Mouse (Mus musculus) lung, postnatal 0 days (tissue): Measurements from ENCODE around the gene Cnn2. TPM values are rescaled to one million over a fixed set of nuclear protein-coding genes. Genes with fewer than 3 reads are reported as not detected.

ENCODE experiments used
- ATAC-seq: fragments of 200-750 bp; cut with Nextera tagmentation; 2 replicates; pipeline ENCODE4 v1.8.0; 2017; ENCODE audit warnings: moderate library complexity
- DNase-seq: peaks from one replicate; pipeline ENCODE4 v3.0.0-alpha.2; 2016; ENCODE audit warnings: low spot score
- H3K27ac ChIP-seq: fragments of 300-500 bp; sonication (generic); 2 replicates; pipeline ENCODE4 v1.5.1; 2014; ENCODE audit warnings: antibody characterized with exemption, mild to moderate bottlenecking, low read length, mixed read lengths
- H3K27me3 ChIP-seq: fragments of 300-500 bp; sonication (generic); replicated peaks from 2 replicates; pipeline ENCODE4 v1.6.1; 2014; ENCODE audit warnings: low read length, mixed read lengths; ENCODE audit not compliant: insufficient read depth
- H3K36me3 ChIP-seq: fragments of 300-500 bp; sonication (generic); 2 replicates; pipeline ENCODE4 v1.6.1; 2014; ENCODE audit warnings: low read length, mixed read lengths; ENCODE audit not compliant: insufficient read depth
- H3K4me1 ChIP-seq: fragments of 300-500 bp; sonication (generic); 2 replicates; pipeline ENCODE4 v1.6.1; 2014; ENCODE audit warnings: antibody characterized with exemption, low read depth, low read length, mixed read lengths; ENCODE audit not compliant: insufficient read depth
- H3K4me2 ChIP-seq: fragments of 300-500 bp; sonication (generic); replicated peaks from 2 replicates; pipeline ENCODE4 v1.6.1; 2014; ENCODE audit warnings: low read depth, mild to moderate bottlenecking, low read length, moderate library complexity, mixed read lengths
- H3K4me3 ChIP-seq: fragments of 300-500 bp; sonication (generic); 2 replicates; pipeline ENCODE4 v1.5.1; 2014; ENCODE audit warnings: low read depth, low read length
- H3K9ac ChIP-seq: fragments of 300-500 bp; sonication (generic); replicated peaks from 2 replicates; pipeline ENCODE4 v1.6.1; 2014; ENCODE audit warnings: low read depth, mild to moderate bottlenecking
- H3K9me3 ChIP-seq: fragments of 300-500 bp; sonication (generic); 2 replicates; pipeline ENCODE4 v1.6.1; 2016; ENCODE audit warnings: low read length, mixed read lengths
- CTCF ChIP-seq: IDR thresholded peaks from 2 replicates; pipeline ENCODE4 v1.5.1; 2016; ENCODE audit warnings: antibody characterized with exemption, mild to moderate bottlenecking
- EP300 ChIP-seq: IDR thresholded peaks from 2 replicates; pipeline ENCODE4 v1.6.1; 2016; ENCODE audit warnings: antibody characterized with exemption, mild to moderate bottlenecking, control low read depth
- WGBS: fragments of 180-500 bp; shearing (Covaris S2); extraction: QIAGEN DNeasy Blood & Tissue Kit; methylation state at CpG from one replicate; pipeline ENCODE4 v1.1.7; 2014; 5-methylcytosine and 5-hydroxymethylcytosine counted together
- polyA plus RNA-seq: library from polyadenylated mRNA; unstranded; fragments of >200 nt; fragmentation: Nextera tagmentation; extraction: Ambion mirVana; gene quantifications from 2 replicates; pipeline ENCODE4 v1.2.1, GENCODE M21; 2015

Cnn2 gene
- polyA plus RNA-seq, 1 experiment from 2014 or later = 483 TPM

DNA sequence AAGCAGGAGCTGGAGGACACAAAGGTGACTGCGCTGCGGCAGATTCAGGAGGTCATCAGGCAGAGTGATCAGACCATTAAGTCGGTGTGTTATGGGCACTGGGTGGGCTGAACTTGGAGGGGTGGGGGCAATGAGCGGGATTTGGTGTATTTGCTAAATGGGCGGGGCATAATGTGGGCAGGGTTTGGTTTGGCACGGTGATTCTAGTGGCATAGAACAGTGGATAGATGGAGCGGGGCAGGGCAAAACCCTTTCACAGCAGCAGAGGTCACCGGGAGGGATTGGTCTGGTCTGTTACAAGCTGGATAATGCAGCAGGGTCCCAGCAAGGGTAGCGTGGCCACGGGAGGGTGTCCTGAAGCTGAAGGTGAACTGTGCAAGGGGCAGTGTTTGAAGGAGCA lies 37.1 kb downstream of the Cnn2 start:
- no peak for DNase-seq
- H3K4me1 ChIP-seq = no peaks in the 10 kb centered on the region; the same call in 1 of the 2 replicates
- TF ChIP-seq CTCF (no peak), EP300 (no peak)
- H3K4me3 ChIP-seq = no peak overlapping the region
- no peaks in the 10 kb centered on the region for H3K27me3 ChIP-seq
- no peaks in the 10 kb centered on the region for H3K36me3 ChIP-seq
- H3K9ac ChIP-seq = no peak overlapping the region
- WGBS = 72% methylated on average over 10 of the region's 10 CpGs
- ATAC-seq = no peak
- 0 out of 2 replicates have a peak overlapping the region, but pooled peaks have one; percentile 20 for H3K27ac ChIP-seq
- no peaks in the 10 kb centered on the region for H3K9me3 ChIP-seq
- no peak overlapping the region for H3K4me2 ChIP-seq

GRCm38 (mm10) chr10:80025889-80026288 lies 37.5 kb downstream of the Cnn2 start:
- no peaks in the 10 kb centered on the region for H3K9me3 ChIP-seq
- ATAC-seq (peak; percentile 43), DNase-seq (peak; percentile 35)
- 57% methylated on average over 12 of the region's 12 CpGs for WGBS
- no peaks in the 10 kb centered on the region for H3K36me3 ChIP-seq
- no peak overlapping the region for H3K4me2 ChIP-seq
- no peak overlapping the region for H3K4me3 ChIP-seq
- no peak overlapping the region for H3K27ac ChIP-seq
- H3K9ac ChIP-seq = no peak overlapping the region
- H3K27me3 ChIP-seq = no peaks in the 10 kb centered on the region
- TF ChIP-seq CTCF (no peak), EP300 (no peak)
- no peaks in the 10 kb centered on the region for H3K4me1 ChIP-seq

GRCm38 (mm10) chr10:80027681-80028520 lies 39.5 kb downstream of the Cnn2 start:
- Histone ChIP-seq H3K4me3 (no peak overlapping the region), H3K27me3 (no peaks in the 10 kb centered on the region), H3K27ac (no peak overlapping the region), H3K4me2 (no peak overlapping the region), H3K9me3 (no peaks in the 10 kb centered on the region), H3K4me1 (peaks cover 8% of the 10 kb centered on the region), H3K36me3 (no peaks in the 10 kb centered on the region), H3K9ac (no peak overlapping the region)
- ATAC-seq = no peak
- no peak for DNase-seq
- WGBS = 76% methylated on average over 20 of the region's 20 CpGs
- no peak for TF ChIP-seq CTCF
- TF ChIP-seq EP300 = no peak

- ATAC-seq = no peak
- Histone ChIP-seq H3K27ac (no peak overlapping the region), H3K9ac (no peak overlapping the region), H3K4me2 (no peak overlapping the region), H3K4me1 (peaks cover 12% of the 10 kb centered on the region), H3K4me3 (no peak overlapping the region), H3K27me3 (no peaks in the 10 kb centered on the region), H3K36me3 (no peaks in the 10 kb centered on the region), H3K9me3 (no peaks in the 10 kb centered on the region)
- 92% methylated on average over 13 of the region's 13 CpGs for WGBS
- no peak for DNase-seq
- no peak for TF ChIP-seq CTCF
- TF ChIP-seq EP300 = no peak
Measured at GRCm38 (mm10) chr10:80028521-80028846, 40.1 kb downstream of the Cnn2 start.

DNA sequence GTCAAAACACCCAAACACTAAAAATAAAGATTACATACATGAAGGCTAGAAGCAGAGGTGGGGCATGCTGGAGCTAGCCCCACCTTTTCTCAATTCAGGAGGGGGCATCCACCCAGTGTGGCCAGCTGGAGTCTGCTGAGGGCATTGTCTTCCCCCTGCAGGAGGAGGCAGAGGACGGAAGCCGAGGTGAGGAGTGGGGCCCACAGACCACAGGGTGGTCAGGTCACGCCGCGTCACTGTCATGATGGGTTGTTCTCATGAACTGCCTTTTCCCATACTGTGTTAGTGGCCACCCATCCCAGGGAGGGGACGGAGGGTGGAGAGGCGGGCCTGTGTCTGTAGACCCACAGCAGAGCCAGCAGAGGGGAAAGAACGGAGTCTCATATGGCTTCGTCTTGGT lies 41.8 kb downstream of the Cnn2 start:
- H3K9ac ChIP-seq = no peak overlapping the region
- H3K9me3 ChIP-seq = no peaks in the 10 kb centered on the region
- no peak overlapping the region for H3K4me2 ChIP-seq
- peaks cover 24% of the 10 kb centered on the region for H3K4me1 ChIP-seq
- H3K27me3 ChIP-seq = no peaks in the 10 kb centered on the region
- 81% methylated on average over 6 of the region's 9 CpGs for WGBS
- no peak overlapping the region for H3K4me3 ChIP-seq
- H3K36me3 ChIP-seq = no peaks in the 10 kb centered on the region
- no peak for DNase-seq
- no peak overlapping the region for H3K27ac ChIP-seq
- TF ChIP-seq EP300 = no peak
- no peak for TF ChIP-seq CTCF
- ATAC-seq = no peak

GRCm38 (mm10) chr10:80030736-80031135 lies 42.4 kb downstream of the Cnn2 start:
- Histone ChIP-seq H3K4me1 (peaks cover 28% of the 10 kb centered on the region), H3K36me3 (0 out of 2 replicates have a peak, but pooled peaks cover 1% of the 10 kb centered on the region), H3K9ac (no peak overlapping the region), H3K27me3 (no peaks in the 10 kb centered on the region), H3K27ac (no peak overlapping the region), H3K9me3 (no peaks in the 10 kb centered on the region), H3K4me3 (no peak overlapping the region), H3K4me2 (no peak overlapping the region)
- ATAC-seq (no peak), DNase-seq (no peak)
- 77% methylated on average over 16 of the region's 17 CpGs for WGBS
- TF ChIP-seq CTCF = no peak
- TF ChIP-seq EP300 = no peak
